Mouse (Mus musculus) retina, adult 2 months (tissue): ENCODE data around the gene S1pr5.
A peak's percentile ranks its signal among the peaks of the same experiment; 100 is the strongest.
"Not testable (repeated sequence)": the region's sequence is repeated elsewhere in the genome, so short reads cannot be mapped to it uniquely, and the experiment has no call there.

Experiments
- DNase-seq: peaks from one replicate; pipeline ENCODE4 v3.0.0-alpha.2; 2012; ENCODE audit warnings: low read depth, low spot score

The S1pr5 gene

DNA sequence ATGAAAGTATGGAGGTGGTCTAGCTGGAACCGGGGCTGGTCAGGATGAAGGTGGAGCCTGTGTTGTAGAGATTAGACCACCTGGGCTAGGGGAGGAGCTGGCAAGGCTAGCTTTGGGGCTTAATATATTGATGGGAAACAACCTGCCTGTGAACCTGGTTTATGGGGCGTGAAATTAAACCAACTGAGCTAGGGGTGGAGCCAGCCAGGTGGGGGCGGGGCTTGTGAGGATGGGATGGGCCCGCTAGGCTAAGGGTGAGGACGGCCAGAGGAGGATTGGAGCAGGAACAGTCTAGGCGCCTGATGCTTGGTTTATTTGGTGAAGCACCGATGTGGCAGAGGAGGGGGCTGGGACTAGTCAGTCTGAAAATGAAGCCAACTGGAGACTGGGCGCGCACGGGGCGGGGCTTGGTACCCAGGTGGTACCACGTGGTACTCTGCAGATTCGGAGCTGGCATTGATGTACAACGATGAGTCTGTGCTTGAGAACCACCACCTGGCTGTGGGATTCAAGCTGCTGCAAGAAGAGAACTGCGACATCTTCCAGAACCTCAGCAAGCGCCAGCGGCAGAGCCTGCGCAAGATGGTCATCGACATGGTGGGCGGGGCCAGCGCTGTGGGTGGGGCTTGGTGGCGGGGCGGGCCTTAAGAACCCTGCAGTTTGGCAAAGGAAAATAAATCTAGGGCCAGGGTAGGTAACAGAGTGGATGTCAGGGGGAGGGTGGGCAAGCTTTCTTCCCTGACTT lies 43.5 kb downstream of the S1pr5 start:
- no peak for DNase-seq

DNA sequence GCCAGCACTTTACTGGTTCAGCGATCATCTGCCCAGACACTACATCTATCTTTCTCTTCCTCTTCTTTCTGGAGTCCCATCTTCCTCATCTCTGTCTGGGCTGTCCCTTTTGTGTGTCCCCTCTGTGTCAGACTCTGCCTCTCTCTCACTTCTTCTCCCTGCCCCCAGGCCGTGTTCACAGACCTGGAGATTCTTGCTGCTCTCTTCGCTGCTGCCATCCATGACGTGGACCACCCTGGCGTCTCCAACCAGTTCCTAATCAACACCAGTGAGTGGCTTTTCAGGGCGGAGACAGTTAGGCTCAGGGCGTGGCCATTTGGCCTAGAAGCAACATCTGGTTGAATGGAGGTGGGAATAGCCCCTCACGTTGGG lies 44.1 kb downstream of the S1pr5 start:
- no peak for DNase-seq

- no peak for DNase-seq
These were observed 49.3 kb downstream of the S1pr5 start for GRCm38 (mm10) chr9:21198960-21199359.

- no peak for DNase-seq
These were observed 50.3 kb downstream of the S1pr5 start for GRCm38 (mm10) chr9:21197981-21198380.

- peak; percentile 38 for DNase-seq
These were observed 51.5 kb downstream of the S1pr5 start for GRCm38 (mm10) chr9:21196521-21197433.

GRCm38 (mm10) chr9:21195736-21196505 lies 52.3 kb downstream of the S1pr5 start:
- not testable (repeated sequence) for DNase-seq

DNA sequence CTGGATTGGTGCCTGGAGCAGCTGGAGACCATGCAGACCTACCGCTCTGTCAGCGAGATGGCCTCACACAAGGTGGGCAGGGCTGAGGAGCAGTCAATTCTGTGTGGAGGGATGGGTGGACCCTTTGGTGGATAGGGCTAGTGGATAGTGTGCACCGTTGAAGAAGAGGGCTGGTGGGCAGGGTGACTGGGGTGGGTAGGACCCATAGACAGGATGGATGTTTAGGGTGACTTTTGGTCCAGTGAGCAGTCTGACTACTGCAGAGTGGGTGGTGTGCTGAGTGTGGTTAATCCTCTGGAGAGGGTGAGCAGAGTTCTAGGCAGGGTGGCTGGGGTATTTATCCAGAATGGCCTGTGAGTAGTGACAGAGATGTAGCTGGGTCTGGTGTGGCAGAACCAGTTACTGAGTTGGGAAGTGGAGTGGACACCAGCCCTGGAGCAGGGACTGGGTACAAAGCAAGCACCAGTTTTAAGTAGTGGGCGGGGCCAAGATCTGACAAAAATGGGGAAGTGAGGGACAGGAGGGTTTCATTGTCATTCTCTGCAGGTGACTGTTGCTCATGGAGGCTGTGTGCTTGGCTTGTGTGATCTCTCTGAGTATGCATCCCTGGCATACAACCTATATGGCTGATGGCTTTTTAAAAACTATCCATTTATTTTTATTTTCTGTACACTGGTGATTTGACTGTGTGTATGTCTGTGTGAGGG lies 53.3 kb downstream of the S1pr5 start:
- DNase-seq, result no peak

DNA sequence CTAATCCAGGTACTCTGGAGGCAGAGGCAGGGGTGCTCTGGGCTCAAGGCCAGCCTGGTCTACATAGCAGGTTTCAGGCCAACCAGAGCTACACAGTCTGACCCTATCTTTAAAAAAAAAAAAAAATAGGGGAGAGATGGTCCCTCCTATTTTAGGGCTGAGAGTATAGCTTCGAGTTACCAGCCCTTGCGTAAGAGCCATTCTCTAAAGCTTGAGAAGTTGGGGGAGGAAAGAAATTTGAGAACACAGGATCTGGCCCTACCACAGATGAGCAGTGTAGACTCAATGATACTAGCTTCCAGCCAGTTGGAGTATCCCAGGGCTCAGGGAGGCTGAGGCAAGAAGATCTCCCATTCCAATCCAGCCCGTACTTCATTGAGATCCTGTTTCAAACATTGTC lies 54.5 kb downstream of the S1pr5 start:
- DNase-seq, result no peak
